13 mouse cellular contexts compared by ENCODE assay signal in the genomic region with DNA sequence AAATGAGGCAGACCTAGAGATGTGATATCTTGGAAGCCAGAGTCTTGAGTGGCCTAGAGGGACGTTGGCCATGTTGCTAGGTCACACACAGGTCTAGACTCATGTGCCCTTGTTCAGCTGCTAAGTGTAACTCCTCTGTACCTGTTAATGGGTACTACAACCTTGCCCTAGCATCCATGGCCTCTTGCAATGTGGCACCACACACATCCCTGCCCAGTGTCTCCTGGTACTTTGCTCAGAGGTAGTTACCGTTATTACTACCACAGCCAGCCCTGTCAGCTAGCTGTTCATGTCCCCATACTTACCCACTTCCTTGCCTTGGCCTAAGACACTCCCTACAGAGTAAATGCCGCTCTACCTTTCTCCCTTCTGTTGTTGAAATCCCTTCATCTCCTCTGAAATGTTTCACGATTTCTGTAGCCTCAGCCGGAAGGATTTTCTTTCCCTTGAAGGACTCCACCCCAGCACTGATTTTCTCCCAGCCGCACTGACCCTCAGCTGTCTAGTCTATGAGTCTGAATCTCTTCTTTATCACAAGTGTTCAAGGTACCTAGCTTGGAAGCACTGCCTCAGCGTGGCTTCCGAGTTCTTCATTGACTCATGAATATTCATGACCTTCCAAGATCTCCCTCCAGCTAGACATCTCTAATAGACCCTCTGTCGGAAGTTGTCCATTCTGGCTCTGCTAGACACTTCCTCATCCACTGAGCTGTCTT. TPM values are rescaled to one million over a fixed set of nuclear protein-coding genes. Genes with fewer than 3 reads are reported as not detected.
DNase-seq lines count a peak whose midpoint lies in the region; ATAC-seq and TF ChIP-seq lines count a peak whose summit lies in the region.
"Had no signal": no experiment of that assay in that cellular context is flagged by ENCODE, and none has a peak within 500 bp of the region (broad histone marks: within the 10 kb centered on the region; RNA-seq: fewer than 3 reads in every experiment).

No protein-coding gene starts in this region.

- peak; percentile 21 for DNase-seq in adrenal gland, postnatal 10 days
- DNase-seq in adrenal gland, postnatal 36 days: no peak
- no peak for DNase-seq in kidney, adult 2 months
- DNase-seq in kidney, postnatal 14 days: no peak
- DNase-seq in thymus, adult 2 months: no peak
- no peak for DNase-seq in thymus, adult 18-20 months
- no peak for DNase-seq in stomach, postnatal 0 days (ENCODE audit: low spot score)
- DNase-seq in frontal cortex, postnatal 14 days (ENCODE audit: low spot score in 2 of 2): no peak
- DNase-seq: cerebellum, postnatal 14 days; layer of hippocampus, postnatal 36 days had no signal

- no peaks in the 10 kb centered on the region for H3K9me3 ChIP-seq in stomach, postnatal 0 days (ENCODE audit: control insufficient read depth, low read length)
- H3K9me3 ChIP-seq: forebrain, embryonic 15.5 days had no signal

- H3K4me2 ChIP-seq in stomach, postnatal 0 days (replicated peaks; ENCODE audit: low read depth): peak overlapping the region; percentile 71; the same call in 1 of the 2 replicates

- 60% methylated on average over 9 of the region's 9 CpGs for WGBS in kidney, adult 2 months
- WGBS in thymus, adult 2 months: 33% methylated on average over 9 of the region's 9 CpGs
- WGBS in stomach, postnatal 0 days: 75% methylated on average over 9 of the region's 9 CpGs

- no peak for TF ChIP-seq EP300 in stomach, postnatal 0 days (optimal IDR thresholded peaks at IDR 0.05)

- no peak for TF ChIP-seq POLR2A in kidney, adult 2 months (IDR thresholded peaks at IDR 0.05; ENCODE audit: low read depth, low read length)
- TF ChIP-seq POLR2A in thymus, adult 2 months (IDR thresholded peaks at IDR 0.05; ENCODE audit: control insufficient read depth, extremely low read depth, insufficient read depth, low read length, poor library complexity): no peak

- no peak for ATAC-seq in stomach, postnatal 0 days (ENCODE audit: low FRiP score, low TSS enrichment)
- ATAC-seq: forebrain, embryonic 15.5 days; hindbrain, postnatal 0 days had no signal

- no peaks in the 10 kb centered on the region for H3K27me3 ChIP-seq in kidney, adult 2 months (replicated peaks; ENCODE audit: control insufficient read depth, insufficient read depth, low read length)
- H3K27me3 ChIP-seq in thymus, adult 2 months (ENCODE audit: control insufficient read depth, insufficient read depth, low read length): no peaks in the 10 kb centered on the region
- H3K27me3 ChIP-seq in stomach, postnatal 0 days (ENCODE audit: control insufficient read depth, insufficient read depth, low read length): no peaks in the 10 kb centered on the region
- H3K27me3 ChIP-seq: forebrain, embryonic 15.5 days had no signal

- H3K4me3 ChIP-seq in kidney, adult 2 months (ENCODE audit: insufficient read depth, low read depth, low read length): no peak overlapping the region
- peak overlapping the region; percentile 55; the same call in 1 of the 2 replicates for H3K4me3 ChIP-seq in thymus, adult 2 months (ENCODE audit: control insufficient read depth, insufficient read depth, low read length)
- no peak overlapping the region for H3K4me3 ChIP-seq in stomach, postnatal 0 days (ENCODE audit: low read depth, low read length)

- TF ChIP-seq CTCF in kidney, adult 2 months (conservative IDR thresholded peaks at IDR 0.05; ENCODE audit: insufficient read depth, insufficient read length, low read depth, low read length): no peak
- TF ChIP-seq CTCF in thymus, adult 2 months (IDR thresholded peaks at IDR 0.05; ENCODE audit: borderline replicate concordance, control insufficient read depth, extremely low read depth, insufficient read depth, low read length, poor library complexity): no peak
- no peak for TF ChIP-seq CTCF in stomach, postnatal 0 days (IDR thresholded peaks at IDR 0.05; ENCODE audit: low read depth)

- H3K27ac ChIP-seq in kidney, adult 2 months (ENCODE audit: insufficient read depth, low read depth, low read length): peak overlapping the region; percentile 98
- H3K27ac ChIP-seq in thymus, adult 2 months (ENCODE audit: control insufficient read depth, insufficient read depth, low read length): peak overlapping the region; percentile 66
- H3K27ac ChIP-seq in stomach, postnatal 0 days (replicated peaks): peak overlapping the region; percentile 98
- H3K27ac ChIP-seq: macrophage had no signal

- H3K4me1 ChIP-seq in kidney, adult 2 months (ENCODE audit: control insufficient read depth, insufficient read depth, low read length): peaks cover 32% of the 10 kb centered on the region
- H3K4me1 ChIP-seq in thymus, adult 2 months (replicated peaks; ENCODE audit: control insufficient read depth, insufficient read depth, low read length): peaks cover 77% of the 10 kb centered on the region
- H3K4me1 ChIP-seq in stomach, postnatal 0 days (replicated peaks; ENCODE audit: control insufficient read depth, insufficient read depth): 0 out of 2 replicates have a peak, but pooled peaks cover 2% of the 10 kb centered on the region

- H3K9ac ChIP-seq in stomach, postnatal 0 days (ENCODE audit: low read length): no peak overlapping the region
- H3K9ac ChIP-seq: forebrain, embryonic 15.5 days had no signal

- H3K36me3 ChIP-seq in kidney, adult 2 months (ENCODE audit: control insufficient read depth, insufficient read depth, low read length): no peaks in the 10 kb centered on the region
- H3K36me3 ChIP-seq in thymus, adult 2 months (ENCODE audit: control insufficient read depth, insufficient read depth, low read length): no peaks in the 10 kb centered on the region
- H3K36me3 ChIP-seq in stomach, postnatal 0 days (ENCODE audit: control insufficient read depth, insufficient read depth, low read length): no peaks in the 10 kb centered on the region
- H3K36me3 ChIP-seq: forebrain, embryonic 15.5 days had no signal

RNA-seq across cellular contexts. Expression of a gene that starts 11.4 kb away (rescaled TPM):
- 10 to 100 TPM; 50.4 to 76.7 TPM for total RNA-seq in adrenal gland, postnatal 10 days (2021)
- 10 to 100 TPM; 63.5 to 67.2 TPM for total RNA-seq in adrenal gland, postnatal 36 days (2021)
- polyA plus RNA-seq in kidney, adult 2 months (2012; rRNA removed): 41.6 and 45.4 TPM in 2 replicates
- polyA plus RNA-seq in thymus, adult 2 months (2012; rRNA removed): 827 and 963 TPM in 2 replicates
- polyA plus RNA-seq in stomach, postnatal 0 days (2015; fragmentation: Nextera tagmentation; extraction: Ambion mirVana): 8.0 and 9.4 TPM in 2 replicates

RNA-seq across cellular contexts. Expression of a gene that starts 54.6 kb away (rescaled TPM):
- 10 to 100 TPM; 66.1 to 78.6 TPM for total RNA-seq in adrenal gland, postnatal 10 days (2021)
- 100 to 1,000 TPM; 107 to 130 TPM for total RNA-seq in adrenal gland, postnatal 36 days (2021)
- polyA plus RNA-seq in kidney, adult 2 months (2012; rRNA removed): 182 and 203 TPM in 2 replicates
- polyA plus RNA-seq in thymus, adult 2 months (2012; rRNA removed): 62.1 and 62.8 TPM in 2 replicates
- 36.7 and 40.7 TPM in 2 replicates for polyA plus RNA-seq in stomach, postnatal 0 days (2015; fragmentation: Nextera tagmentation; extraction: Ambion mirVana)

Comparison
In these comparisons a context has a peak if more than half of its experiments do, and no peak if none do; other contexts are left out.
1. RNA of a gene that starts 11.4 kb away (polyA plus RNA-seq): 827 to 963 TPM in thymus, adult 2 months; 41.6 to 45.4 TPM in kidney, adult 2 months and 8.0 to 9.4 TPM in stomach, postnatal 0 days; every median in the first group is over 10 times any median in the second.
2. Peak in every context shown above with its lines, with median percentiles within 50 percentile points of each other: H3K27ac ChIP-seq.